8 mouse cellular contexts compared by ENCODE assay signal in genomic region chr9:41326772-41327560, GRCm38 (mm10).
DNase-seq lines count a peak whose midpoint lies in the region; ATAC-seq and TF ChIP-seq lines count a peak whose summit lies in the region.

No protein-coding gene starts in this region.

- H3K4me1 ChIP-seq in liver, postnatal 0 days (ENCODE audit: insufficient read depth), result no peaks in the 10 kb centered on the region
- H3K4me1 ChIP-seq in hindbrain, embryonic 13.5 days (replicated peaks), result peaks cover 41% of the 10 kb centered on the region
- no peaks in the 10 kb centered on the region for H3K4me1 ChIP-seq in liver, embryonic 11.5 days (replicated peaks; ENCODE audit: control insufficient read depth, insufficient read depth, low read length)
- H3K4me1 ChIP-seq in neural tube, embryonic 15.5 days, result peaks cover 31% of the 10 kb centered on the region

- H3K27ac ChIP-seq in liver, postnatal 0 days (ENCODE audit: low read depth), result no peak overlapping the region
- peak overlapping the region; percentile 58 for H3K27ac ChIP-seq in hindbrain, embryonic 13.5 days
- peak overlapping the region; percentile 28; the same call in 1 of the 2 replicates for H3K27ac ChIP-seq in liver, embryonic 11.5 days (ENCODE audit: low read depth, low read length)
- H3K27ac ChIP-seq in neural tube, embryonic 15.5 days (replicated peaks), result peak overlapping the region; percentile 79

- TF ChIP-seq EP300 in liver, postnatal 0 days (IDR thresholded peaks at IDR 0.05; ENCODE audit: low read depth), result no peak

- H3K4me3 ChIP-seq in liver, postnatal 0 days (ENCODE audit: low read depth, low read length), result no peak overlapping the region
- peak overlapping the region; percentile 16; the same call in 1 of the 2 replicates for H3K4me3 ChIP-seq in hindbrain, embryonic 13.5 days
- H3K4me3 ChIP-seq in liver, embryonic 11.5 days (ENCODE audit: low read depth, low read length), result no peak overlapping the region
- peak overlapping the region; percentile 17 for H3K4me3 ChIP-seq in neural tube, embryonic 15.5 days (replicated peaks)

- ATAC-seq in liver, postnatal 0 days, result no peak
- ATAC-seq in hindbrain, embryonic 13.5 days (ENCODE audit: low FRiP score), result no peak
- ATAC-seq in liver, embryonic 11.5 days (replicated peaks; ENCODE audit: low FRiP score), result no peak; the same call in 1 of the 2 replicates
- ATAC-seq in neural tube, embryonic 15.5 days (ENCODE audit: low FRiP score), result peak; percentile 87
- no peak for ATAC-seq in erythroid progenitor cell, adult 5-6 weeks (replicated peaks; ENCODE audit: low FRiP score, poor library complexity, severe bottlenecking)

- TF ChIP-seq CTCF in liver, postnatal 0 days (IDR thresholded peaks at IDR 0.05; ENCODE audit: low read depth), result no peak

- no peak overlapping the region for H3K9ac ChIP-seq in liver, postnatal 0 days (replicated peaks)
- no peak overlapping the region for H3K9ac ChIP-seq in hindbrain, embryonic 13.5 days
- H3K9ac ChIP-seq in liver, embryonic 11.5 days (ENCODE audit: low read depth, low read length), result no peak overlapping the region
- H3K9ac ChIP-seq in neural tube, embryonic 15.5 days (replicated peaks), result 0 out of 2 replicates have a peak overlapping the region, but pooled peaks have one; percentile 17

- no peaks in the 10 kb centered on the region for H3K36me3 ChIP-seq in liver, postnatal 0 days (replicated peaks; ENCODE audit: insufficient read depth, low read length)
- no peaks in the 10 kb centered on the region for H3K36me3 ChIP-seq in hindbrain, embryonic 13.5 days
- H3K36me3 ChIP-seq in liver, embryonic 11.5 days (ENCODE audit: control insufficient read depth, insufficient read depth, low read length), result no peaks in the 10 kb centered on the region
- no peaks in the 10 kb centered on the region for H3K36me3 ChIP-seq in neural tube, embryonic 15.5 days

- no peaks in the 10 kb centered on the region for H3K9me3 ChIP-seq in liver, postnatal 0 days (ENCODE audit: low read length)
- H3K9me3 ChIP-seq in hindbrain, embryonic 13.5 days, result no peaks in the 10 kb centered on the region
- no peaks in the 10 kb centered on the region for H3K9me3 ChIP-seq in liver, embryonic 11.5 days (ENCODE audit: control insufficient read depth, low read length)
- no peaks in the 10 kb centered on the region for H3K9me3 ChIP-seq in neural tube, embryonic 15.5 days (replicated peaks)

- no peak overlapping the region for H3K4me2 ChIP-seq in liver, postnatal 0 days (ENCODE audit: low read depth, low read length)
- peak overlapping the region; percentile 50 for H3K4me2 ChIP-seq in hindbrain, embryonic 13.5 days
- peak overlapping the region; percentile 20; the same call in 1 of the 2 replicates for H3K4me2 ChIP-seq in liver, embryonic 11.5 days
- H3K4me2 ChIP-seq in neural tube, embryonic 15.5 days, result peak overlapping the region; percentile 41; the same call in 1 of the 2 replicates

- WGBS in liver, postnatal 0 days (ENCODE audit: insufficient replicate concordance), result 41% methylated on average over 10 of the region's 10 CpGs
- 7% methylated on average over 10 of the region's 10 CpGs for WGBS in hindbrain, embryonic 13.5 days
- WGBS in liver, embryonic 11.5 days, result 44% methylated on average over 10 of the region's 10 CpGs
- WGBS in neural tube, embryonic 15.5 days, result 8% methylated on average over 10 of the region's 10 CpGs

- 0 out of 2 replicates have a peak, but pooled peaks cover 6% of the 10 kb centered on the region for H3K27me3 ChIP-seq in liver, postnatal 0 days (ENCODE audit: insufficient read depth, low read length)
- no peaks in the 10 kb centered on the region for H3K27me3 ChIP-seq in hindbrain, embryonic 13.5 days
- H3K27me3 ChIP-seq in liver, embryonic 11.5 days (replicated peaks; ENCODE audit: control insufficient read depth, insufficient read depth, low read length), result no peaks in the 10 kb centered on the region
- H3K27me3 ChIP-seq in neural tube, embryonic 15.5 days (replicated peaks), result no peaks in the 10 kb centered on the region

- peak; percentile 27 for DNase-seq in liver
- no peak for DNase-seq in liver, postnatal 0 days
- DNase-seq in gastrocnemius, adult 18-20 months (ENCODE audit: low spot score), result peak; percentile 45
- no peak for DNase-seq in liver, embryonic 11.5 days (ENCODE audit: low spot score)
- DNase-seq in right cerebral cortex, postnatal 36 days (ENCODE audit: low spot score in 2 of 2), result no peak

Comparison
In these comparisons a context has a peak if more than half of its experiments do, and no peak if none do; other contexts are left out.
1. DNase-seq: peak in liver (single experiment) and gastrocnemius, adult 18-20 months (single experiment); none in liver, postnatal 0 days (single experiment), liver, embryonic 11.5 days (single experiment) and right cerebral cortex, postnatal 36 days (0 of 2).
2. H3K4me3 ChIP-seq: peak in hindbrain, embryonic 13.5 days (single experiment) and neural tube, embryonic 15.5 days (single experiment); none in liver, postnatal 0 days (single experiment) and liver, embryonic 11.5 days (single experiment).